21 mouse cellular contexts compared by ENCODE assay signal in the genomic region with DNA sequence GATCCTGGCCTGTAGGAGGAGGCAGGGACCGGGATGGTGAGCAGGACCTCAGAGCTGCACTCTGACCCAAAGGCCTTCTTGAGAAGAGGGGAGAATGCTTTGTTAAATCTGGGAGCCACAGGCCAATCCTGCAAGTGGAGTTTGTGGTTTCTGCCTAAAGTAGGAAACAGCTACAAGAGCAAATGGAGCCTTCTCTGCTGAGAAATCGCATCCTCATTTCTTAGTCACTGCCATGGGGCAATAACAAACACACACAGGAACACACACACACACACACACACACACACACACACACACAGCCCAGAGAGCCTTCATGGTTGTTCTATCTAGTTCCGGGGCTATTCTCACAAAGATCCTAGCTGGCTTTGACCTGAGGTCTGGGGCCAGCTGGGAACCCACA.
DNase-seq lines count a peak whose midpoint lies in the region; ATAC-seq and TF ChIP-seq lines count a peak whose summit lies in the region.
"Had no signal": no experiment of that assay in that cellular context is flagged by ENCODE, and none has a peak within 500 bp of the region (broad histone marks: within the 10 kb centered on the region; RNA-seq: fewer than 3 reads in every experiment).

No protein-coding gene starts in this region.

- DNase-seq in forebrain, embryonic 10.5 days (ENCODE audit: extremely low spot score, low spot score), result no peak
- DNase-seq in lung, postnatal 0 days (ENCODE audit: low spot score), result no peak
- DNase-seq in lung, postnatal 10 days, result no peak
- DNase-seq in cerebellum, postnatal 4 days (ENCODE audit: low spot score in 2 of 2), result no peak
- DNase-seq: cerebellum, adult 11 months; embryo, embryonic 11 days; gastrocnemius, postnatal 36 days; heart, postnatal 36 days; thymus, postnatal 14 days had no signal

- H3K4me2 ChIP-seq in forebrain, embryonic 13.5 days, result no peak overlapping the region
- no peak overlapping the region for H3K4me2 ChIP-seq in lung, postnatal 0 days (replicated peaks; ENCODE audit: low read depth, low read length)
- no peak overlapping the region for H3K4me2 ChIP-seq in intestine, postnatal 0 days (replicated peaks; ENCODE audit: low read depth)
- no peak overlapping the region for H3K4me2 ChIP-seq in stomach, embryonic 16.5 days (ENCODE audit: low read depth, low read length)
- no peak overlapping the region for H3K4me2 ChIP-seq in forebrain, embryonic 16.5 days (ENCODE audit: low read length)
- H3K4me2 ChIP-seq: heart, embryonic 15.5 days; hindbrain, embryonic 13.5 days; limb, embryonic 13.5 days; liver, embryonic 12.5 days; neural tube, embryonic 13.5 days had no signal

- no peak for TF ChIP-seq EP300 in lung, postnatal 0 days (IDR thresholded peaks at IDR 0.05)

- H3K27ac ChIP-seq in forebrain, embryonic 10.5 days, result peak overlapping the region; percentile 11; the same call in 1 of the 2 replicates
- H3K27ac ChIP-seq in forebrain, embryonic 13.5 days, result no peak overlapping the region
- peak overlapping the region; percentile 57; the same call in 1 of the 2 replicates for H3K27ac ChIP-seq in lung, postnatal 0 days (ENCODE audit: low read length)
- peak overlapping the region; percentile 50 for H3K27ac ChIP-seq in intestine, postnatal 0 days (ENCODE audit: low read depth, low read length)
- peak overlapping the region; percentile 92 for H3K27ac ChIP-seq in stomach, embryonic 16.5 days (ENCODE audit: low read length)
- no peak overlapping the region for H3K27ac ChIP-seq in forebrain, embryonic 16.5 days (ENCODE audit: low read length)
- H3K27ac ChIP-seq: heart, embryonic 15.5 days; hindbrain, embryonic 13.5 days; layer of hippocampus, adult 2 months; liver, embryonic 12.5 days; neural tube, embryonic 13.5 days had no signal

- H3K9ac ChIP-seq in forebrain, embryonic 13.5 days, result no peak overlapping the region
- no peak overlapping the region for H3K9ac ChIP-seq in lung, postnatal 0 days (replicated peaks; ENCODE audit: low read depth)
- no peak overlapping the region for H3K9ac ChIP-seq in intestine, postnatal 0 days (ENCODE audit: low read depth, low read length)
- peak overlapping the region; percentile 46; the same call in 1 of the 2 replicates for H3K9ac ChIP-seq in stomach, embryonic 16.5 days (ENCODE audit: low read length)
- no peak overlapping the region for H3K9ac ChIP-seq in forebrain, embryonic 16.5 days (replicated peaks; ENCODE audit: low read depth, low read length)
- H3K9ac ChIP-seq: heart, embryonic 15.5 days; hindbrain, embryonic 13.5 days; limb, embryonic 13.5 days; liver, embryonic 12.5 days; neural tube, embryonic 13.5 days had no signal

- WGBS in forebrain, embryonic 10.5 days, result 84% methylated on average over 3 of the region's 3 CpGs
- WGBS in forebrain, embryonic 13.5 days, result 92% methylated on average over 3 of the region's 3 CpGs
- WGBS in lung, postnatal 0 days, result 72% methylated on average over 3 of the region's 3 CpGs
- 78% methylated on average over 3 of the region's 3 CpGs for WGBS in intestine, postnatal 0 days
- 76% methylated on average over 3 of the region's 3 CpGs for WGBS in stomach, embryonic 16.5 days
- 92% methylated on average over 3 of the region's 3 CpGs for WGBS in forebrain, embryonic 16.5 days

- no peaks in the 10 kb centered on the region for H3K36me3 ChIP-seq in forebrain, embryonic 10.5 days (replicated peaks)
- H3K36me3 ChIP-seq in forebrain, embryonic 13.5 days (ENCODE audit: poor library complexity, severe bottlenecking), result no peaks in the 10 kb centered on the region
- no peaks in the 10 kb centered on the region for H3K36me3 ChIP-seq in lung, postnatal 0 days (ENCODE audit: insufficient read depth, low read length)
- H3K36me3 ChIP-seq in intestine, postnatal 0 days (ENCODE audit: control insufficient read depth, insufficient read depth), result no peaks in the 10 kb centered on the region
- H3K36me3 ChIP-seq in stomach, embryonic 16.5 days (ENCODE audit: control insufficient read depth, insufficient read depth, low read length), result no peaks in the 10 kb centered on the region
- no peaks in the 10 kb centered on the region for H3K36me3 ChIP-seq in forebrain, embryonic 16.5 days (ENCODE audit: control insufficient read depth, insufficient read depth)
- H3K36me3 ChIP-seq: heart, embryonic 15.5 days; hindbrain, embryonic 13.5 days; limb, embryonic 13.5 days; liver, embryonic 12.5 days; neural tube, embryonic 13.5 days had no signal

- ATAC-seq in forebrain, embryonic 13.5 days, result no peak
- ATAC-seq in lung, postnatal 0 days, result no peak
- no peak for ATAC-seq in intestine, postnatal 0 days
- ATAC-seq in stomach, embryonic 16.5 days (ENCODE audit: insufficient read depth, low FRiP score), result no peak
- ATAC-seq in forebrain, embryonic 16.5 days, result no peak
- ATAC-seq: liver, embryonic 12.5 days; midbrain, embryonic 16.5 days had no signal

- no peak overlapping the region for H3K4me3 ChIP-seq in forebrain, embryonic 10.5 days
- H3K4me3 ChIP-seq in forebrain, embryonic 13.5 days, result no peak overlapping the region
- no peak overlapping the region for H3K4me3 ChIP-seq in lung, postnatal 0 days (ENCODE audit: low read depth, low read length)
- H3K4me3 ChIP-seq in intestine, postnatal 0 days (ENCODE audit: low read depth, low read length), result no peak overlapping the region
- no peak overlapping the region for H3K4me3 ChIP-seq in stomach, embryonic 16.5 days (replicated peaks; ENCODE audit: low read length)
- no peak overlapping the region for H3K4me3 ChIP-seq in forebrain, embryonic 16.5 days (replicated peaks; ENCODE audit: low read length)
- H3K4me3 ChIP-seq: heart, embryonic 15.5 days; hindbrain, embryonic 13.5 days; layer of hippocampus, adult 2 months; limb, embryonic 13.5 days; liver, embryonic 12.5 days; myocyte; neural tube, embryonic 13.5 days had no signal

- no peak for TF ChIP-seq CTCF in lung, postnatal 0 days (IDR thresholded peaks at IDR 0.05)
- TF ChIP-seq CTCF in intestine, postnatal 0 days (IDR thresholded peaks at IDR 0.05; ENCODE audit: low read depth), result no peak

- peaks cover 51% of the 10 kb centered on the region for H3K27me3 ChIP-seq in forebrain, embryonic 10.5 days (ENCODE audit: poor library complexity, severe bottlenecking)
- H3K27me3 ChIP-seq in forebrain, embryonic 13.5 days, result 0 out of 2 replicates have a peak, but pooled peaks cover 8% of the 10 kb centered on the region
- no peaks in the 10 kb centered on the region for H3K27me3 ChIP-seq in lung, postnatal 0 days (replicated peaks; ENCODE audit: insufficient read depth, low read length)
- no peaks in the 10 kb centered on the region for H3K27me3 ChIP-seq in intestine, postnatal 0 days (replicated peaks; ENCODE audit: control insufficient read depth, insufficient read depth, low read length)
- H3K27me3 ChIP-seq in stomach, embryonic 16.5 days (ENCODE audit: control insufficient read depth, insufficient read depth, low read length), result no peaks in the 10 kb centered on the region
- H3K27me3 ChIP-seq in forebrain, embryonic 16.5 days (replicated peaks; ENCODE audit: control insufficient read depth, insufficient read depth, low read length), result 0 out of 2 replicates have a peak, but pooled peaks cover 2% of the 10 kb centered on the region
- H3K27me3 ChIP-seq: heart, embryonic 15.5 days; liver, embryonic 12.5 days had no signal

- peaks cover 27% of the 10 kb centered on the region for H3K4me1 ChIP-seq in forebrain, embryonic 10.5 days
- peaks cover 31% of the 10 kb centered on the region for H3K4me1 ChIP-seq in forebrain, embryonic 13.5 days
- no peaks in the 10 kb centered on the region for H3K4me1 ChIP-seq in lung, postnatal 0 days (ENCODE audit: insufficient read depth, low read depth, low read length)
- peaks cover 20% of the 10 kb centered on the region for H3K4me1 ChIP-seq in intestine, postnatal 0 days (replicated peaks; ENCODE audit: control insufficient read depth, insufficient read depth, low read length)
- peaks cover 41% of the 10 kb centered on the region for H3K4me1 ChIP-seq in stomach, embryonic 16.5 days (ENCODE audit: control insufficient read depth, insufficient read depth, low read length)
- H3K4me1 ChIP-seq in forebrain, embryonic 16.5 days (replicated peaks; ENCODE audit: control insufficient read depth, insufficient read depth, low read length), result peaks cover 12% of the 10 kb centered on the region

- H3K9me3 ChIP-seq in forebrain, embryonic 10.5 days, result no peaks in the 10 kb centered on the region
- no peaks in the 10 kb centered on the region for H3K9me3 ChIP-seq in forebrain, embryonic 13.5 days (replicated peaks)
- no peaks in the 10 kb centered on the region for H3K9me3 ChIP-seq in lung, postnatal 0 days (ENCODE audit: low read length)
- no peaks in the 10 kb centered on the region for H3K9me3 ChIP-seq in intestine, postnatal 0 days (ENCODE audit: control insufficient read depth)
- H3K9me3 ChIP-seq in stomach, embryonic 16.5 days (replicated peaks; ENCODE audit: control insufficient read depth, low read length), result no peaks in the 10 kb centered on the region
- no peaks in the 10 kb centered on the region for H3K9me3 ChIP-seq in forebrain, embryonic 16.5 days (ENCODE audit: control insufficient read depth, low read length)
- H3K9me3 ChIP-seq: heart, embryonic 15.5 days; hindbrain, embryonic 13.5 days; limb, embryonic 13.5 days; liver, embryonic 12.5 days; neural tube, embryonic 13.5 days had no signal

Comparison
In these comparisons a context has a peak if more than half of its experiments do, and no peak if none do; other contexts are left out.
1. H3K27ac ChIP-seq: peak in forebrain, embryonic 10.5 days (single experiment), lung, postnatal 0 days (single experiment), intestine, postnatal 0 days (single experiment) and stomach, embryonic 16.5 days (single experiment); none in forebrain, embryonic 13.5 days (single experiment) and forebrain, embryonic 16.5 days (single experiment).